Comparison of ENCODE assay signal across 24 mouse cellular contexts in the genomic region with DNA sequence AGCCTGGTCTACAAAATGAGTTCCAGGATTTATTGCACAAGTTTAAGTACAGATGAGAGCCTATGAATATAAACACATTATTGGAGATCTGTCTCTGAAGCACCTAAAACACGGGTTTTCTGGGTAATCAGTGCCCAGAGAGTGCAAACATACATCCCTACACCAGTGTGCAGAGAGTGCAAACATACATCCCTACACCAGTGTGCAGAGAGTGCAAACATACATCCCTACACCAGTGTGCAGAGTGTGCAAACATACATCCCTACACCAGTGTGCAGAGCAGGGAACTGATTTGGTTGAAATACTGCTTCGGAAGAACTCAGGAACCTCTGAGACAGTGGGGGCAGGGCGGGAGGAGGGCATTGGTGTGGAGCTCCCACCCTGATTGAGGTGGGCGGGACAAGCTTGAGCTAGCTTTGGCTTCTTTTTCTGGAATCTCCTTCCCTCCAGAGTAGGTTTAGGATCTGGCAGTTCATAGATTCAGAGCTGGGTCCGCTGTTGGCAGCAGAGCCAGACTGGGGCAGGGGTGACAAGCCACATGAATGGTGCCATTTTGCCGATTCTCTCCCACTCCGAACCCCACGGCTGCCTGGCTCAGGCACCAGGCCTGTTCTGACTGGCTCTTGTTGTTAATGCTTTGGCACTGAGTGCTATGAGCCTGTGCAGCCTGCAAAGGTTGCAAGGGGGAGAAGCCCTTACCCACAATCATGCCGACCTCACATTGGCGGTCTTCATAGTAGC. TPM values are rescaled to one million over a fixed set of nuclear protein-coding genes. Genes with fewer than 3 reads are reported as not detected.
A peak's percentile ranks its signal among the peaks of the same experiment; 100 is the strongest.
DNase-seq lines count a peak whose midpoint lies in the region; ATAC-seq and TF ChIP-seq lines count a peak whose summit lies in the region.
"Had no signal": no experiment of that assay in that cellular context is flagged by ENCODE, and none has a peak within 500 bp of the region (broad histone marks: within the 10 kb centered on the region; RNA-seq: fewer than 3 reads in every experiment).

No protein-coding gene starts in this region.

- H3K4me3 ChIP-seq in heart, embryonic 10.5 days: no peak overlapping the region
- H3K4me3 ChIP-seq in heart, embryonic 11.5 days (ENCODE audit: low read depth, low read length): no peak overlapping the region
- no peak overlapping the region for H3K4me3 ChIP-seq in midbrain, postnatal 0 days (ENCODE audit: low read depth, low read length)
- no peak overlapping the region for H3K4me3 ChIP-seq in midbrain, embryonic 14.5 days (replicated peaks; ENCODE audit: low read depth, low read length)
- no peak overlapping the region for H3K4me3 ChIP-seq in olfactory bulb, adult 2 months (ENCODE audit: insufficient read depth, low read depth, low read length)
- H3K4me3 ChIP-seq: embryonic facial prominence, embryonic 15.5 days; limb, embryonic 12.5 days; midbrain, embryonic 10.5 days had no signal

- no peak overlapping the region for H3K4me2 ChIP-seq in heart, embryonic 11.5 days
- H3K4me2 ChIP-seq in midbrain, postnatal 0 days (ENCODE audit: low read depth, low read length, poor library complexity, severe bottlenecking): no peak overlapping the region
- no peak overlapping the region for H3K4me2 ChIP-seq in midbrain, embryonic 14.5 days (ENCODE audit: low read length)
- H3K4me2 ChIP-seq: embryonic facial prominence, embryonic 15.5 days; limb, embryonic 12.5 days; liver, embryonic 11.5 days had no signal

- no peaks in the 10 kb centered on the region for H3K36me3 ChIP-seq in heart, embryonic 10.5 days
- no peaks in the 10 kb centered on the region for H3K36me3 ChIP-seq in heart, embryonic 11.5 days (ENCODE audit: control insufficient read depth, insufficient read depth, low read length)
- H3K36me3 ChIP-seq in midbrain, postnatal 0 days (ENCODE audit: insufficient read depth, low read length): no peaks in the 10 kb centered on the region
- no peaks in the 10 kb centered on the region for H3K36me3 ChIP-seq in midbrain, embryonic 14.5 days (ENCODE audit: control insufficient read depth, insufficient read depth, low read length)
- H3K36me3 ChIP-seq: embryonic facial prominence, embryonic 15.5 days; limb, embryonic 12.5 days; midbrain, embryonic 10.5 days had no signal

- no peak for TF ChIP-seq POLR2A in olfactory bulb, adult 2 months (IDR thresholded peaks at IDR 0.05; ENCODE audit: insufficient read depth, low read depth, low read length)

- 81% methylated on average over 10 of the region's 10 CpGs for WGBS in heart, embryonic 10.5 days
- 80% methylated on average over 10 of the region's 10 CpGs for WGBS in heart, embryonic 11.5 days (ENCODE audit: insufficient replicate concordance)
- WGBS in midbrain, postnatal 0 days: 75% methylated on average over 10 of the region's 10 CpGs
- 85% methylated on average over 10 of the region's 10 CpGs for WGBS in midbrain, embryonic 14.5 days
- WGBS in olfactory bulb, adult 2 months: 50% methylated on average over 10 of the region's 10 CpGs

- TF ChIP-seq CTCF in midbrain, postnatal 0 days (IDR thresholded peaks at IDR 0.05): no peak
- TF ChIP-seq CTCF in olfactory bulb, adult 2 months (IDR thresholded peaks at IDR 0.05; ENCODE audit: insufficient read depth, low read depth, low read length): no peak

- no peak overlapping the region for H3K9ac ChIP-seq in heart, embryonic 11.5 days (ENCODE audit: low read depth, low read length)
- H3K9ac ChIP-seq in midbrain, postnatal 0 days (replicated peaks; ENCODE audit: low read length, poor library complexity, severe bottlenecking): no peak overlapping the region
- H3K9ac ChIP-seq in midbrain, embryonic 14.5 days (replicated peaks; ENCODE audit: low read length): no peak overlapping the region
- H3K9ac ChIP-seq: embryonic facial prominence, embryonic 15.5 days; limb, embryonic 12.5 days had no signal

- peaks cover 47% of the 10 kb centered on the region for H3K4me1 ChIP-seq in heart, embryonic 10.5 days
- peaks cover 13% of the 10 kb centered on the region for H3K4me1 ChIP-seq in heart, embryonic 11.5 days (ENCODE audit: control insufficient read depth, insufficient read depth, low read length)
- H3K4me1 ChIP-seq in midbrain, postnatal 0 days (ENCODE audit: insufficient read depth, low read length): peaks cover 13% of the 10 kb centered on the region
- H3K4me1 ChIP-seq in midbrain, embryonic 14.5 days (ENCODE audit: control insufficient read depth, insufficient read depth, low read length): peaks cover 20% of the 10 kb centered on the region
- peaks cover 34% of the 10 kb centered on the region for H3K4me1 ChIP-seq in olfactory bulb, adult 2 months (ENCODE audit: control insufficient read depth, insufficient read depth, low read length)

- no peak for ATAC-seq in heart, embryonic 11.5 days (replicated peaks; ENCODE audit: insufficient number of reproducible peaks, low FRiP score, low TSS enrichment)
- ATAC-seq in midbrain, postnatal 0 days (ENCODE audit: low FRiP score): no peak
- no peak for ATAC-seq in midbrain, embryonic 14.5 days (ENCODE audit: low FRiP score, low TSS enrichment)

- 0 out of 2 replicates have a peak overlapping the region, but pooled peaks have one; percentile 6 for H3K27ac ChIP-seq in heart, embryonic 10.5 days
- H3K27ac ChIP-seq in heart, embryonic 11.5 days (ENCODE audit: low read depth, low read length): no peak overlapping the region
- no peak overlapping the region for H3K27ac ChIP-seq in midbrain, postnatal 0 days (ENCODE audit: low read depth, low read length)
- H3K27ac ChIP-seq in midbrain, embryonic 14.5 days (replicated peaks; ENCODE audit: low read depth, low read length): no peak overlapping the region
- peak overlapping the region; percentile 8; the same call in 1 of the 2 replicates for H3K27ac ChIP-seq in olfactory bulb, adult 2 months (ENCODE audit: insufficient read depth, low read depth, low read length)
- H3K27ac ChIP-seq: embryonic facial prominence, embryonic 15.5 days; limb, embryonic 12.5 days; midbrain, embryonic 10.5 days had no signal

- DNase-seq in heart, embryonic 10.5 days (ENCODE audit: low spot score): peak; percentile 63
- peak; percentile 31 for DNase-seq in midbrain, postnatal 0 days (ENCODE audit: low spot score)
- no peak for DNase-seq in midbrain, embryonic 14.5 days
- peak; percentile 52 for DNase-seq in ZHBTc4 (ENCODE audit: low read depth, low spot score)
- DNase-seq in thymus, postnatal 14 days: no peak
- DNase-seq: cerebellum, adult 2 months; kidney, adult 2 months; layer of hippocampus, postnatal 36 days; lung, adult 18-20 months; lung, postnatal 10 days; thymus, postnatal 25 days had no signal

- peaks cover 26% of the 10 kb centered on the region for H3K27me3 ChIP-seq in heart, embryonic 10.5 days (ENCODE audit: insufficient read depth, poor library complexity, severe bottlenecking)
- H3K27me3 ChIP-seq in heart, embryonic 11.5 days (ENCODE audit: control insufficient read depth, insufficient read depth, low read length): 0 out of 2 replicates have a peak, but pooled peaks cover 6% of the 10 kb centered on the region
- no peaks in the 10 kb centered on the region for H3K27me3 ChIP-seq in midbrain, postnatal 0 days (ENCODE audit: insufficient read depth, low read length)
- H3K27me3 ChIP-seq in midbrain, embryonic 14.5 days (ENCODE audit: control insufficient read depth, insufficient read depth, low read length): no peaks in the 10 kb centered on the region
- H3K27me3 ChIP-seq: embryonic facial prominence, embryonic 15.5 days had no signal

- H3K9me3 ChIP-seq in heart, embryonic 10.5 days: no peaks in the 10 kb centered on the region
- H3K9me3 ChIP-seq in heart, embryonic 11.5 days (replicated peaks; ENCODE audit: control insufficient read depth, low read length): no peaks in the 10 kb centered on the region
- no peaks in the 10 kb centered on the region for H3K9me3 ChIP-seq in midbrain, postnatal 0 days (ENCODE audit: low read length)
- H3K9me3 ChIP-seq in midbrain, embryonic 14.5 days (ENCODE audit: control insufficient read depth, low read length): no peaks in the 10 kb centered on the region
- H3K9me3 ChIP-seq: embryonic facial prominence, embryonic 15.5 days; limb, embryonic 12.5 days; midbrain, embryonic 10.5 days had no signal

RNA-seq across cellular contexts. Expression of a gene that starts 7.4 kb away (rescaled TPM):
- 6,952 and 8,117 TPM in 2 replicates for polyA plus RNA-seq in heart, embryonic 10.5 days (2016; fragmentation: Nextera tagmentation; extraction: Ambion mirVana)
- 7,501 and 8,192 TPM in 2 replicates for polyA plus RNA-seq in heart, embryonic 11.5 days (2014; fragmentation: Nextera tagmentation; extraction: Ambion mirVana)
- not detected in 2 replicates for total RNA-seq in midbrain, postnatal 0 days (2014; rRNA removed)
- polyA plus RNA-seq in midbrain, postnatal 0 days (2015; fragmentation: Nextera tagmentation; extraction: Ambion mirVana): 0.31 TPM in 1 of 2 replicates, not detected in the other
- polyA plus RNA-seq in midbrain, embryonic 14.5 days (2014; fragmentation: Nextera tagmentation; extraction: Ambion mirVana): not detected in 2 replicates
- polyA plus RNA-seq in olfactory bulb, adult 2 months (2012; ENCODE audit: insufficient read depth, insufficient read length, low replicate concordance, missing spikeins): not detected in 2 replicates
- total RNA-seq: adrenal gland, adult 18-20 months; gastrocnemius, adult 18-20 months; gastrocnemius, postnatal 36 days; hematopoietic stem cell, adult 5-6 weeks; layer of hippocampus, adult 18-20 months; layer of hippocampus, postnatal 36 days; left cerebral cortex, postnatal 10 days had no signal
- polyA plus RNA-seq: C2C12; cerebellum, adult 2 months had no signal

RNA-seq across cellular contexts. Expression of a gene that starts 27.9 kb away (rescaled TPM):
- polyA plus RNA-seq in heart, embryonic 10.5 days (2016; fragmentation: Nextera tagmentation; extraction: Ambion mirVana): 140 and 162 TPM in 2 replicates
- 86.8 and 95.2 TPM in 2 replicates for polyA plus RNA-seq in heart, embryonic 11.5 days (2014; fragmentation: Nextera tagmentation; extraction: Ambion mirVana)
- 21.3 and 30.3 TPM in 2 replicates for total RNA-seq in midbrain, postnatal 0 days (2014; rRNA removed)
- 41.1 and 47.7 TPM in 2 replicates for polyA plus RNA-seq in midbrain, postnatal 0 days (2015; fragmentation: Nextera tagmentation; extraction: Ambion mirVana)
- 42.5 and 46.6 TPM in 2 replicates for polyA plus RNA-seq in midbrain, embryonic 14.5 days (2014; fragmentation: Nextera tagmentation; extraction: Ambion mirVana)
- polyA plus RNA-seq in olfactory bulb, adult 2 months (2012; ENCODE audit: insufficient read depth, insufficient read length, low replicate concordance, missing spikeins): not detected in 2 replicates

RNA-seq across cellular contexts. Expression of a gene that starts 43.9 kb away (rescaled TPM):
- 2.1 and 2.6 TPM in 2 replicates for polyA plus RNA-seq in heart, embryonic 10.5 days (2016; fragmentation: Nextera tagmentation; extraction: Ambion mirVana)
- 2.0 and 2.6 TPM in 2 replicates for polyA plus RNA-seq in heart, embryonic 11.5 days (2014; fragmentation: Nextera tagmentation; extraction: Ambion mirVana)
- 7.6 and 7.7 TPM in 2 replicates for total RNA-seq in midbrain, postnatal 0 days (2014; rRNA removed)
- 13.2 and 14.1 TPM in 2 replicates for polyA plus RNA-seq in midbrain, postnatal 0 days (2015; fragmentation: Nextera tagmentation; extraction: Ambion mirVana)
- 5.9 and 9.8 TPM in 2 replicates for polyA plus RNA-seq in midbrain, embryonic 14.5 days (2014; fragmentation: Nextera tagmentation; extraction: Ambion mirVana)
- not detected in 2 replicates for polyA plus RNA-seq in olfactory bulb, adult 2 months (2012; ENCODE audit: insufficient read depth, insufficient read length, low replicate concordance, missing spikeins)
- total RNA-seq: hematopoietic stem cell, adult 5-6 weeks had no signal
- polyA plus RNA-seq: C2C12 had no signal

RNA-seq across cellular contexts. Expression of a gene that starts 44.2 kb away (rescaled TPM):
- polyA plus RNA-seq in heart, embryonic 10.5 days (2016; fragmentation: Nextera tagmentation; extraction: Ambion mirVana): 22.4 and 25.7 TPM in 2 replicates
- 21.4 and 27.7 TPM in 2 replicates for polyA plus RNA-seq in heart, embryonic 11.5 days (2014; fragmentation: Nextera tagmentation; extraction: Ambion mirVana)
- total RNA-seq in midbrain, postnatal 0 days (2014; rRNA removed): 19.8 and 29.7 TPM in 2 replicates
- polyA plus RNA-seq in midbrain, postnatal 0 days (2015; fragmentation: Nextera tagmentation; extraction: Ambion mirVana): 25.8 and 28.9 TPM in 2 replicates
- 0.23 and 8.5 TPM in 2 replicates for polyA plus RNA-seq in midbrain, embryonic 14.5 days (2014; fragmentation: Nextera tagmentation; extraction: Ambion mirVana)
- polyA plus RNA-seq in olfactory bulb, adult 2 months (2012; ENCODE audit: insufficient read depth, insufficient read length, low replicate concordance, missing spikeins): not detected in 2 replicates

RNA-seq across cellular contexts. Expression of a gene that starts 49.5 kb away (rescaled TPM):
- polyA plus RNA-seq in heart, embryonic 10.5 days (2016; fragmentation: Nextera tagmentation; extraction: Ambion mirVana): 48.1 and 56.7 TPM in 2 replicates
- 19.3 and 25.4 TPM in 2 replicates for polyA plus RNA-seq in heart, embryonic 11.5 days (2014; fragmentation: Nextera tagmentation; extraction: Ambion mirVana)
- total RNA-seq in midbrain, postnatal 0 days (2014; rRNA removed): 148 and 151 TPM in 2 replicates
- polyA plus RNA-seq in midbrain, postnatal 0 days (2015; fragmentation: Nextera tagmentation; extraction: Ambion mirVana): 87.0 and 89.0 TPM in 2 replicates
- polyA plus RNA-seq in midbrain, embryonic 14.5 days (2014; fragmentation: Nextera tagmentation; extraction: Ambion mirVana): 40.5 and 57.6 TPM in 2 replicates
- polyA plus RNA-seq in olfactory bulb, adult 2 months (2012; ENCODE audit: insufficient read depth, insufficient read length, low replicate concordance, missing spikeins): not detected in 2 replicates

Comparison
In these comparisons a context has a peak if more than half of its experiments do, and no peak if none do; other contexts are left out.
1. DNase-seq: peak in heart, embryonic 10.5 days (single experiment), midbrain, postnatal 0 days (single experiment) and ZHBTc4 (single experiment); none in midbrain, embryonic 14.5 days (single experiment) and thymus, postnatal 14 days (single experiment).
2. H3K27ac ChIP-seq: peak in heart, embryonic 10.5 days (single experiment) and olfactory bulb, adult 2 months (single experiment); none in heart, embryonic 11.5 days (single experiment), midbrain, postnatal 0 days (single experiment) and midbrain, embryonic 14.5 days (single experiment).
3. RNA of a gene that starts 7.4 kb away (polyA plus RNA-seq): 7,501 to 8,192 TPM in heart, embryonic 11.5 days and 6,952 to 8,117 TPM in heart, embryonic 10.5 days; not detected in midbrain, embryonic 14.5 days, 0.31 TPM in midbrain, postnatal 0 days and not detected in olfactory bulb, adult 2 months; every median in the first group is over 1,000 times any median in the second.